Mouse (Mus musculus): ENCODE measurements around the gene Tcaim. TPM values are rescaled to one million over a fixed set of nuclear protein-coding genes. Genes with fewer than 3 reads are reported as not detected.

The Tcaim gene
- total and polyA plus RNA-seq, 3 experiments, result 4.4 to 12.3 (median 4.5) TPM

DNA sequence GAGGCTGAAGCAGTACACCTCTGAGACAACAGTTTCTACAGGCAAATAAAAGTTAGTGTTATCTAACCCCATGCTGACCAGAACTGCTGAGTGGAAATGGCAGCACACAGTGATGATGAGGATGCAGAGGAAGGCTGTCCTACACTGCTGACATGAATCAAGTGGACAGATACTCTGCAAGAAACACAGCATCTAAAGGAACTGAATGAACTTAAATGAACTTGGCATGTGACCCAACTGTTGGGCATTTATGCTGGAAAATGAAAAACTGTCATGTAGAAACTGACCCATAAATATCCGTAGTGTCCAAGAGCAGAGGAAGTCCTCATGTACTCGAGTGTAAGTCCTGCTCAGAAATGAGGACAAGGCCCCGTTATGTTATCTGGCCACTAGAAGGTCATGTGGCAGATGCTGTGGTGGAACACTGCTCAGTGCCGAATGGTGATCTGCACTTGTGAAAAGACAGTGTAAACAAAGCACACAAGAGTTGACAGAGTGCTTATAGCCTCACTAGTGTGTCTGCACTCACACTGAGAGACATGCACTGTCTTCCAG lies 24.6 kb downstream of the Tcaim start:
- Histone ChIP-seq H3K9ac (ENCODE audit: insufficient read depth, low read depth) (no peak overlapping the region), H3K4me3 (replicated peaks in 1 of 3; ENCODE audit: low read depth in 2 of 3, low read length in 2 of 3, poor library complexity in 1 of 3) (no peak overlapping the region), H3K27ac (ENCODE audit: insufficient read depth, low read depth) (no peak overlapping the region), H3K9me3 (replicated peaks; ENCODE audit: low read length) (no peaks in the 10 kb centered on the region), H3K36me3 (replicated peaks in 1 of 2; ENCODE audit: control insufficient read depth in 1 of 2, insufficient read depth in 1 of 2, low read length in 1 of 2) (peaks cover 31 to 61% of the 10 kb centered on the region in 2 experiments), H3K4me2 (ENCODE audit: insufficient read depth, low read depth, poor library complexity, severe bottlenecking) (no peak overlapping the region), H3K79me2 (replicated peaks; ENCODE audit: control insufficient read depth, extremely low read depth, insufficient read depth, poor library complexity, severe bottlenecking) (no peaks in the 10 kb centered on the region), H3K27me3 (replicated peaks) (no peaks in the 10 kb centered on the region), H3K4me1 (ENCODE audit: control insufficient read depth in 1 of 2, insufficient read depth in 2 of 2) (no peaks in the 10 kb centered on the region)
- no peak for DNase-seq (ENCODE audit: extremely low read depth)
- TF ChIP-seq ELF1 (IDR thresholded peaks at IDR 0.05; ENCODE audit: low read depth, low read length) (no peak), ETS1 (conservative IDR thresholded peaks at IDR 0.05; ENCODE audit: low read depth, low read length) (no peak), RAD21 (IDR thresholded peaks at IDR 0.05; ENCODE audit: low read depth, low read length) (no peak), ZNF384 (IDR thresholded peaks at IDR 0.05; ENCODE audit: low read depth, low read length) (no peak)
- in situ Hi-C loops (cut with MboI; ENCODE audit: low pct_ligation_motif_present, low pct_unique_long_range_greater_than_20kb, low sequenced_read_pairs), result no loop called here
- dilution Hi-C loops (cut with MboI; ENCODE audit: extremely low pct_ligation_motif_present, extremely low pct_unique_long_range_greater_than_20kb, low sequenced_read_pairs), result no loop called here

DNA sequence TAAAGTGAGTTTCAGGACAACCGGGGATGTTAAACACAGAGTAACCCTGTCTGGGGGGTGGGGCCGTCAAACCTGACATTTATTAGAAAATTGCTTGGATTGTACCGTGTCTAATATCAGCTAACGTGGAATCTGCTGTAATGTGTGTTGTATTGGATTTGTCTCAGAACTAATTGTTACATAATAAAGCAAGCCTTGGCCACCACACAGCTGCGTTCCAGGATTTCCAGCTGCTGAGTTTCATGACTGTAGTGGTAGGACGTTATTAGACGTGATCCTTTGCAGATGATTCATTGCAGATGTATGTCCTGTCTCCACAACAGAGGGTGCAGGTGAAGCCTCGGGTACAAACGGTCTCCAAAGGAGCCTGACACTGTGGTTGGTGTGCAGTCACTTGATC lies 30.8 kb downstream of the Tcaim start:
- Histone ChIP-seq H3K27ac (ENCODE audit: insufficient read depth, low read depth) (no peak overlapping the region), H3K9ac (ENCODE audit: insufficient read depth, low read depth) (no peak overlapping the region), H3K36me3 (replicated peaks in 1 of 2; ENCODE audit: control insufficient read depth in 1 of 2, insufficient read depth in 1 of 2, low read length in 1 of 2) (peaks cover 11 to 45% of the 10 kb centered on the region in 2 experiments), H3K9me3 (replicated peaks; ENCODE audit: low read length) (no peaks in the 10 kb centered on the region), H3K4me1 (ENCODE audit: control insufficient read depth in 1 of 2, insufficient read depth in 2 of 2) (no peaks in the 10 kb centered on the region), H3K4me2 (ENCODE audit: insufficient read depth, low read depth, poor library complexity, severe bottlenecking) (no peak overlapping the region), H3K27me3 (replicated peaks) (no peaks in the 10 kb centered on the region), H3K4me3 (replicated peaks in 1 of 3; ENCODE audit: low read depth in 2 of 3, low read length in 2 of 3, poor library complexity in 1 of 3) (no peak overlapping the region), H3K79me2 (replicated peaks; ENCODE audit: control insufficient read depth, extremely low read depth, insufficient read depth, poor library complexity, severe bottlenecking) (no peaks in the 10 kb centered on the region)
- dilution Hi-C loops (cut with MboI; ENCODE audit: extremely low pct_ligation_motif_present, extremely low pct_unique_long_range_greater_than_20kb, low sequenced_read_pairs), result no loop called here
- no peak for DNase-seq (ENCODE audit: extremely low read depth)
- in situ Hi-C loops (cut with MboI; ENCODE audit: low pct_ligation_motif_present, low pct_unique_long_range_greater_than_20kb, low sequenced_read_pairs), result no loop called here
- TF ChIP-seq HCFC1 (IDR thresholded peaks at IDR 0.05; ENCODE audit: low read depth, low read length) (no peak), GABPA (IDR thresholded peaks at IDR 0.05; ENCODE audit: insufficient replicate concordance, low read depth, low read length) (no peak), NRF1 (IDR thresholded peaks at IDR 0.05; ENCODE audit: low read depth, low read length) (no peak), CTCF (conservative IDR thresholded peaks at IDR 0.05 in 1 of 2, IDR thresholded peaks at IDR 0.05 in 1 of 2; ENCODE audit: low read depth in 2 of 2, low read length in 2 of 2) (no peak), NELFE (IDR thresholded peaks at IDR 0.05; ENCODE audit: low read depth, low read length) (no peak), MYC (IDR thresholded peaks at IDR 0.05; ENCODE audit: low read depth, low read length) (no peak), KAT2A (IDR thresholded peaks at IDR 0.05; ENCODE audit: insufficient replicate concordance, low read length) (no peak), CHD2 (IDR thresholded peaks at IDR 0.05; ENCODE audit: low read length) (no peak), MXI1 (IDR thresholded peaks at IDR 0.05; ENCODE audit: low read depth, low read length) (no peak)

DNA sequence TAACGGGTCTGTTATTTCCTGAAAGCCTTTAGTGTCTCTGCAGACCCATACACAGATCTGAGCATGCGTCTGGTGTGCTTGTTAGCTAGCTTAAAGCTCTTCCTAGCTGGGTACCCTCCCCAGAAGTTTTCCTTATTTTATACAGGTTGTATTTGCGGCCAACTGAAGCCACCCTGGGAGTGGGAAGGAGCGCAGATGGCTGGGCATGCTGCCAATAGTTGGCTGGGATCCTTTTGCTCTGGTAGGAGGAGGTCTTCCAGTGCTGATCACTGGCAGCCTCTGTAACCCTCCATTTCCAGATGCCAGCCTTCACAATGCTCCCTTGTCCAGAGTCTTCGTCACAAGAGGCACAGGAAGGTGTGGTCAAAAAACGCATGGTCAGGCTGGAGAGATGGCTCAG lies 31.5 kb downstream of the Tcaim start:
- Histone ChIP-seq H3K79me2 (replicated peaks; ENCODE audit: control insufficient read depth, extremely low read depth, insufficient read depth, poor library complexity, severe bottlenecking) (no peaks in the 10 kb centered on the region), H3K9ac (ENCODE audit: insufficient read depth, low read depth) (no peak overlapping the region), H3K4me1 (ENCODE audit: control insufficient read depth in 1 of 2, insufficient read depth in 2 of 2) (no peaks in the 10 kb centered on the region), H3K27ac (ENCODE audit: insufficient read depth, low read depth) (no peak overlapping the region), H3K27me3 (replicated peaks) (no peaks in the 10 kb centered on the region), H3K36me3 (replicated peaks in 1 of 2; ENCODE audit: control insufficient read depth in 1 of 2, insufficient read depth in 1 of 2, low read length in 1 of 2) (peaks cover 11 to 43% of the 10 kb centered on the region in 2 experiments), H3K4me3 (replicated peaks in 1 of 3; ENCODE audit: low read depth in 2 of 3, low read length in 2 of 3, poor library complexity in 1 of 3) (no peak overlapping the region), H3K4me2 (ENCODE audit: insufficient read depth, low read depth, poor library complexity, severe bottlenecking) (no peak overlapping the region), H3K9me3 (replicated peaks; ENCODE audit: low read length) (no peaks in the 10 kb centered on the region)
- TF ChIP-seq MAX (IDR thresholded peaks at IDR 0.05; ENCODE audit: low read length), result no peak
- TF ChIP-seq USF2 (conservative IDR thresholded peaks at IDR 0.05; ENCODE audit: low read depth, low read length), result no peak
- no peak for TF ChIP-seq GABPA (IDR thresholded peaks at IDR 0.05; ENCODE audit: insufficient replicate concordance, low read depth, low read length)
- TF ChIP-seq MAZ (IDR thresholded peaks at IDR 0.05; ENCODE audit: low read depth, low read length), result no peak
- TF ChIP-seq CHD2 (IDR thresholded peaks at IDR 0.05; ENCODE audit: low read length), result no peak
- TF ChIP-seq ETS1 (conservative IDR thresholded peaks at IDR 0.05; ENCODE audit: low read depth, low read length), result no peak
- no peak for TF ChIP-seq HCFC1 (IDR thresholded peaks at IDR 0.05; ENCODE audit: low read depth, low read length)
- TF ChIP-seq SMC3 (IDR thresholded peaks at IDR 0.05; ENCODE audit: low read depth, low read length), result no peak
- TF ChIP-seq MAFK (IDR thresholded peaks at IDR 0.05; ENCODE audit: insufficient replicate concordance, low read length), result no peak
- TF ChIP-seq ZMIZ1 (IDR thresholded peaks at IDR 0.05; ENCODE audit: low read depth, low read length), result no peak
- dilution Hi-C loops (cut with MboI; ENCODE audit: extremely low pct_ligation_motif_present, extremely low pct_unique_long_range_greater_than_20kb, low sequenced_read_pairs), result no loop called here
- in situ Hi-C loops (cut with MboI; ENCODE audit: low pct_ligation_motif_present, low pct_unique_long_range_greater_than_20kb, low sequenced_read_pairs), result no loop called here
- DNase-seq (ENCODE audit: extremely low read depth), result no peak
